Mouse (Mus musculus): ENCODE data around the gene Brk1.

DNA sequence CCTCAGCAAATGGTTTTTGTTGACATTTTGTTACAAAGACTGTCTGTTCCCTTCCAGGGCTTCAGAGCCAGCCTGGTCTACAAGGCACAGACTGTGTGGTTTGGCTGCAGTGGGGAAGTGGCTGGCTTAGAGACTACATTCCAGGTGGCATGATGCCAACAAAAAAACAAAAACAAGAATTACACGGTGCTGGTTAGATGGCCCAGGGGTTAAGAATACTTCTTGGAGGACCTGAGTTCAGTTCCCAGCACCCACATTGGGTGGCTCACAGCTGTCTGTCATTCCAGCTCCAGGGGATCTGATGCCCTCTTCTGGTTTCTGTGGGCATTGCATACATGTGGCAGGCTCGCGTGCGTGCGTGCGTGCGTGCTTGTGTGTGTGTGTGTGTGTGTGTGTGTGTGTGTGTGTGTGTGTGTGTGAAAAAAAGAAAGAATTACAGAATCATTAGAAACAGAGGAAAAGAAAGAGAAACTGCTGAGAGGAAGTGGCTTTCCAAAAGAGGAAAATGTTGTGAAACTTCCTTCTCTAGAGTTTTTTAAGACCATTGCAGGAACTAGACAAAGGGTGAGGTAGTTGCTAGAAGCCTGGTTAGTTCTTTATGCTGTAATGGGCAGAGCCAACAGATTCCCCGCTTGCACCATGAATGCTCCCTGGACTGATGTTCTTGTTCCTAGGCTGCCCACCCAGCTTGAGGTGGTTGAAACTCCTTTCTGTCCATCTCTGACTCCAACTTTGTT, 58.6 kb downstream of the Brk1 start:
- peak; percentile 74 for TF ChIP-seq EP300 (IDR thresholded peaks at IDR 0.05; ENCODE audit: low read length)
- TF ChIP-seq PAX5 (IDR thresholded peaks at IDR 0.05; ENCODE audit: low read length) = no peak
- TF ChIP-seq ZC3H11A (IDR thresholded peaks at IDR 0.05; ENCODE audit: low read depth, low read length) = no peak
- TF ChIP-seq IRF4 (IDR thresholded peaks at IDR 0.05; ENCODE audit: low read depth, low read length) = no peak; the same call in 1 of the 2 replicates
- TF ChIP-seq TCF12 (IDR thresholded peaks at IDR 0.05; ENCODE audit: low read depth, low read length) = no peak
- peak in 1 of 2 experiments; percentile 25; a peak in 2 of 4 replicates for TF ChIP-seq CTCF (conservative IDR thresholded peaks at IDR 0.05 in 1 of 2, IDR thresholded peaks at IDR 0.05 in 1 of 2; ENCODE audit: low read depth in 2 of 2, low read length in 2 of 2)
- peak; percentile 52 for TF ChIP-seq ETS1 (conservative IDR thresholded peaks at IDR 0.05; ENCODE audit: low read depth, low read length)
